Mouse (Mus musculus) E14TG2a.4 (cell line): ENCODE data around the gene Mmgt2.

Experiments
- H3K27me3 ChIP-seq: 2 replicates; pipeline ENCODE4 v1.6.1; 2014; ENCODE audit warnings: low read length, control low read depth; ENCODE audit not compliant: insufficient read depth
- H3K36me3 ChIP-seq: 2 replicates; pipeline ENCODE4 v1.6.1; 2014; ENCODE audit warnings: low read length, control low read depth; ENCODE audit not compliant: insufficient read depth
- H3K4me1 ChIP-seq: replicated peaks from 2 replicates; pipeline ENCODE4 v1.6.1; 2014; ENCODE audit warnings: low read depth, low read length, control low read depth
- H3K4me3 ChIP-seq: replicated peaks from 2 replicates; pipeline ENCODE4 v1.5.1; 2014; ENCODE audit warnings: mild to moderate bottlenecking, low read length
- H3K9me3 ChIP-seq: 2 replicates; pipeline ENCODE4 v1.6.1; 2014; ENCODE audit warnings: low read length, control low read depth
- CTCF ChIP-seq: conservative IDR thresholded peaks from 2 replicates; pipeline ENCODE4 v1.5.1; 2014; ENCODE audit warnings: low read length
- NANOG ChIP-seq: IDR thresholded peaks from 2 replicates; pipeline ENCODE4 v1.6.1; 2014; ENCODE audit warnings: borderline replicate concordance, low read length, mixed read lengths
- POU5F1 ChIP-seq: IDR thresholded peaks from 2 replicates; pipeline ENCODE4 v1.6.1; 2014; ENCODE audit warnings: low read length, borderline replicate concordance

Mmgt2 gene

DNA sequence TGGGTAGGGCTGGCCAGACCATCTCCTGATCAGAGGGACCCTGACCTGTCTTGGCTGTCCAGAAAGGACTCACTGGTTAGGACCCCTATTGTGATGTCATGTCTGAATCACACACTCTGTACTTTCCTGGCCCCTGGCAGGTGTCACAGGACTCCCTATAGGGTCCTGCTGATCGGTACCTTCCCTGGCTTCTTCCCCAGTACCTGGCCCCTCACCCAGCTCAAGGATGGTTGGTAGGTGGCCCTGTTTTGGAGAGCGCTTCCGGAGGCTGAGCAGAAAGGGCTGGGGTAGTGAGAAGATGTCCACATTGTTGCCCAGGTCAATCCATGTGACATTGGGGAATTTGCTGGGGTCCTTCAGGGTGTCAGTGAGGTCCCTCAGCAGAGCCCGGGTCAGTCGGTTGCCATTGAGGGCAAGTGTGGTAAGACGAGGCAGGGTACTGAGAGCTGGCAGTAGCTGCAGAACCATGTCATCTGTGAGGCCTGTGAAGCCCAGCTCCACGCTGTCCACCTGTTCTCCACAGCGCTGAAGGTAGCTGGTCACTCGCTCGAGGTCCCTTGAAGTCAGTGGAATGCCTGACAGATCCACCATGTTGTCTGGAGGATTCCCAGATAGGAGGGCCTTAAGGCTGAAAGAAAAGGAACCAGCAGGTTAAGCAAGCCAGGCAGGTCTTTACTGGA lies 42.7 kb upstream of the Mmgt2 start:
- Histone ChIP-seq H3K27me3 (no peaks in the 10 kb centered on the region), H3K4me1 (peaks cover 48% of the 10 kb centered on the region), H3K9me3 (no peaks in the 10 kb centered on the region), H3K4me3 (peak overlapping the region; percentile 87), H3K36me3 (peaks cover 68% of the 10 kb centered on the region)
- TF ChIP-seq POU5F1 (no peak), NANOG (no peak), CTCF (no peak)

DNA sequence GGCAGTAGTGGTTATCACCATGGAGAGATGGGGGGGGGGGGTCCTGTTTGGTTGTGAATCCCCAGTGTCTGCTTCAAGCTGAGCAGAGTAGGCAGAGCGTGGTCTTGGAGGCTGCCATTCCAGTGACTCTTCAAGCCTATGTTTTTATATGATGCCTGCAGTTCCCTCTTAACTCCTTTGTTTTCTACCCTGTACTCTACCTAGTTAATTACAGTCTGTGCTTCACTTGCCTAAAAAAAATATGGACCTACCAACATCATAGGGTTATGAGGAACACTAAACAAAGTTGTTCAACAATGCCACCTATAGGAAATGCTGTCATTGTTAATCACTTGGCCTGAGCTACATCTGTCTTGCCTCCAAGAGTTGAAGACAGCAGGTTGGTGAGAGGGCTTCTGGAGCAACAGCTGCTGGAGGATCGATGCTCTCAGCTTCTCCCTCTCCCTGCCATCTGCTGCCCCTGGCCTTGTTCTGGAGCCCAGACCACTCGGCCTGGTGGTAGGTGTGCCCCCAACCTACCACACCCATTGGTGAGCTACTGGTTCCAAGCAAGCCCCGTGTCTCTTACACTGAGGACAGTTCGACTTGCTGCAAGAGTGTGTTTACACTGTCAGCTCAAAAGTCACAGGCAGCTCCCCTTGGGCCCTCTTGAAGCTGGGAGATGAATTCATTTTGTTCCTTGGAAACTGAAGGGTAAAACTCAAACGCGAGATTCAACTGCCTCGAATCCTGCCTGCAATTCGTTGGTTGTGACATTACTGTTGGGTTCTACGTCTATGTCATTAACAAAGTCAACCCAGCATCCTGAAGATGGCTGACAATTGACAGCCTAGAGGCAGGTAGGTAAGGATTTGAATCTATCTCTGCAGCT lies 41.9 kb upstream of the Mmgt2 start:
- Histone ChIP-seq H3K9me3 (no peaks in the 10 kb centered on the region), H3K4me1 (peaks cover 43% of the 10 kb centered on the region)
- TF ChIP-seq NANOG, result no peak
- no peak for TF ChIP-seq POU5F1
- TF ChIP-seq CTCF, result no peak

DNA sequence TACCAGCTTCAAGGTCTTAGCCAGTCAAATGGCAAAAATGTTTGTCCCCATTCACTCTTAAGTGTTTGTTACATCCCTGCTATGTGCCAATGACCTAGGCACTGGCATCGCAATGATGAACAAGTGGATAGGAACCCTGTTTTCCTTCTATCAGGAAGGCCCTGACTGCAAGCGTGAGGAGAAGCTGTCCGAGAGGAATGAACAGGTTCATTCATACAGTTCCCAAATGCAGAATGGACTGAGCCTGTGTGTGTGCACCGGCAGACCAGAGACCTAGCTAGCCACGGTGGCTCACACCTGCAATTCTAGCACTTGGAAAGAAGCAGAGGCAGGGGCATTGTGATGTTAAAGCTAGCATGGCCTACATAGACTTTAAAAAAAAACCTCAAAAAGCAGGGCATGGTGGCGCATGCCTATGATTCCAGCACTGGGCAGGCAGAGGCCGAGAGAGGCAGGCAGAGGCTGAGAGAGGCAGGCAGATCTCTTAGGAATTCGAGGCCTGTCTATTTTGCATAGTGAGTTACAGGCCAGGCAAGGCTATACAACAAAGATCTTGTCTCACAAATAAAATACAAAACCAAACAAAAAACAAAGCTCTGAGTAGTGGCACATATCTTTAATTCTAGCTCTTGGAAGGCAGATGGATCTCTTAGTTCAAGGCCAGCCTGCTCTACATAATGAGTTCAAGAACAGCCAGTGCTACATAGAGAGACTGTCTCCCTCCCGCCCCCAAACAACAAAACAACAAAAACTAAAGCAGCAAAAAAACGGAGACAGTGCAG lies 41.1 kb upstream of the Mmgt2 start:
- TF ChIP-seq POU5F1, result no peak
- TF ChIP-seq CTCF, result no peak
- no peak for TF ChIP-seq NANOG
- H3K9me3 ChIP-seq, result no peaks in the 10 kb centered on the region

More for the DNA sequence above, 41.9 kb upstream of the Mmgt2 start:
- Histone ChIP-seq H3K4me3 (no peak overlapping the region), H3K27me3 (no peaks in the 10 kb centered on the region), H3K36me3 (peaks cover 68% of the 10 kb centered on the region)

DNA sequence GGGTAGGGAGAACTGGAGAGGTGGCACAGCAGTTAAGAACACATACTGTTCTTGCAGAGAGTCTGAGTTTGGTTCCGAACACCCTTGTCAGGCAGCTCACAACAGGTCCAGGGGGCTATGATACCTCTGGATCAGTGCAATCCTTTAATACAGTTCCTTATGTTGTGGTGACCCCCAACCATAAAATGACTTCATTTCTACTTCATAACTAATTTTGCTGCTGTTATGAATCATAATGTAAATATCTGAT lies 40.6 kb upstream of the Mmgt2 start:
- H3K4me3 ChIP-seq, result no peak overlapping the region
- no peaks in the 10 kb centered on the region for H3K9me3 ChIP-seq
- TF ChIP-seq CTCF, result no peak
- no peak for TF ChIP-seq NANOG
- no peaks in the 10 kb centered on the region for H3K27me3 ChIP-seq
- H3K4me1 ChIP-seq, result peaks cover 38% of the 10 kb centered on the region
- H3K36me3 ChIP-seq, result peaks cover 71% of the 10 kb centered on the region

More for the DNA sequence above, 41.1 kb upstream of the Mmgt2 start:
- peaks cover 37% of the 10 kb centered on the region for H3K4me1 ChIP-seq
- H3K27me3 ChIP-seq, result no peaks in the 10 kb centered on the region
- no peak overlapping the region for H3K4me3 ChIP-seq
- H3K36me3 ChIP-seq, result peaks cover 71% of the 10 kb centered on the region

DNA sequence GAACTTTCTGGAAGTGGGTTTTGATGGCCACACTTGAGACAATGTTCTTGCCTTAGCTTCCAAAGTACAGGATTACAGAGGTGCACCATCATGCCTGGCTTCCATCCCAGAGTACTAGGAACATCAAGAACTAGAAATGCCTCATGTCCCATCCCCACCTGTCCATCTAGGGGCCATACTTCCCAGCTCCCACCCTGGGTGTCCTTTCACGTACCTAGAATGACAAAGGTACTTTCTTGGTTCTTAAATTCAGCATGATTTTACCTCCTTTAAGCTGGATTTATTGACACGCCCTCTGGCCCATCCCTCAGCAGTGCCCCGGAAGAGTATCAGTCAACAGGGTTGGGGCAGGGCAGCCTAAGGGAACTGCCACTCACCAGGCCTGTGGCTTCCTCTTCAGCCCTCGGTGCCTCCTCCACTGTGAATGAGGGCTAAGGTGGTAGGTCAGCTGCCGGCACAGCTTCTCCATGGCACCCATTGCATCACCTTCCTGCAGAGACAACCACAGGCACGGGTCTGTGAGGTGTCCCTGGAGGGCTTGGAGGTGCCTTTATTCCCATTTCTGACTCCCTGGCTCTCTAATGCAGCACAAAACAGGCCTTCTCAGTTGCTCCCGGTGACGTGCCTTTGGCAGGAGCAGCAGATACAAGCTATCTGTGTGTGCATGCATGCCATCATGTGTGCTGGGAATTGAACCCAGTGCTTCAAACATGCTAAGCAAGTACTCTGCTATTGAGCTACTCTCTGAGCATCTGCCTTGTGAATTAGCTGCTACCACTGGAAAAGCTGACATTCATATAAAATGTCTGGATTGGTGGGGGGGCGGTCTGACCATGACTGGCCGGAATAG lies 39.4 kb upstream of the Mmgt2 start:
- TF ChIP-seq NANOG (no peak), POU5F1 (no peak), CTCF (no peak)

DNA sequence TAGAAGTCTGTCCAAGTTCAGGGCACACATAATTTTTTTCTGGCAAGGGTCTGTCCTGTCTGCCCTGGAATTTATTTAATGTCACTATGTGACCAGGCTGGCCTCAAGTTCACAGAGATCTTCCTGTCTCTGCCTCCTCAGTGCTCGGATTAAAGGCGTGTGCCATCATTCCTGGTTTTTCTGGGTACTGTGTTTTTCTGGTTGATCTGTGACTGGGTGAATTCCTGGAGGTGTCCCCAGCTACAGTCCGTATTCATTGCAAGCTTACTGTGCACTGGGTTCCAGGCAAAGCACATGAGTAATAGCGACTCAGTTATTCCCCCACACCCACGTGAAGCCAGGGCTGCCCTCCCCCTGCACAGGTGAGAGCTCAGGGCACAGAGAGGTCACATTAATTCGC lies 38.2 kb upstream of the Mmgt2 start:
- TF ChIP-seq CTCF (no peak), POU5F1 (no peak), NANOG (no peak)
- Histone ChIP-seq H3K4me3 (no peak overlapping the region), H3K27me3 (no peaks in the 10 kb centered on the region), H3K9me3 (no peaks in the 10 kb centered on the region), H3K4me1 (peaks cover 49% of the 10 kb centered on the region), H3K36me3 (peaks cover 46% of the 10 kb centered on the region)

More for the DNA sequence above, 39.4 kb upstream of the Mmgt2 start:
- Histone ChIP-seq H3K27me3 (no peaks in the 10 kb centered on the region), H3K4me1 (peaks cover 47% of the 10 kb centered on the region), H3K4me3 (no peak overlapping the region), H3K36me3 (peaks cover 59% of the 10 kb centered on the region), H3K9me3 (no peaks in the 10 kb centered on the region)

DNA sequence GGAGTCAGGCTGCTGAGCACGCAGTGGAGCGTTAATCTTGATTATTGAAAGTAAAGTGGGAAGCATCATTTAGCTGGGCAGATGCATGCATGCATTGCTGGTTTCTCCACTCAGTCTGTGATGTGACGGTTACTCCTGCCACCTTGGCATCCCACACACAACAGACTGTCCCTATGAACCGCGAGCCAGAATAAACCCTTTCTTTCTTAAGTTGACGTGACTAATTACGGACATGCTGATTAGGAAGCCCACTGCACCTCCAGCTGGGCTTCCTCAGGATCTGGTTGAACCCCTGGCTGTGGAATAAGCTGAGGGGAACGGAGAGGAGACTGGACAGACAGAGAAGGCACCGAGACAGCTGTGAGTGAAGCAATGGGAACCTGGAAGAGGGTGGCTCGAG lies 35.9 kb upstream of the Mmgt2 start:
- no peaks in the 10 kb centered on the region for H3K9me3 ChIP-seq
- H3K4me3 ChIP-seq, result no peak overlapping the region
- H3K36me3 ChIP-seq, result peaks cover 26% of the 10 kb centered on the region
- no peak for TF ChIP-seq POU5F1
- peaks cover 31% of the 10 kb centered on the region for H3K4me1 ChIP-seq
- no peaks in the 10 kb centered on the region for H3K27me3 ChIP-seq

DNA sequence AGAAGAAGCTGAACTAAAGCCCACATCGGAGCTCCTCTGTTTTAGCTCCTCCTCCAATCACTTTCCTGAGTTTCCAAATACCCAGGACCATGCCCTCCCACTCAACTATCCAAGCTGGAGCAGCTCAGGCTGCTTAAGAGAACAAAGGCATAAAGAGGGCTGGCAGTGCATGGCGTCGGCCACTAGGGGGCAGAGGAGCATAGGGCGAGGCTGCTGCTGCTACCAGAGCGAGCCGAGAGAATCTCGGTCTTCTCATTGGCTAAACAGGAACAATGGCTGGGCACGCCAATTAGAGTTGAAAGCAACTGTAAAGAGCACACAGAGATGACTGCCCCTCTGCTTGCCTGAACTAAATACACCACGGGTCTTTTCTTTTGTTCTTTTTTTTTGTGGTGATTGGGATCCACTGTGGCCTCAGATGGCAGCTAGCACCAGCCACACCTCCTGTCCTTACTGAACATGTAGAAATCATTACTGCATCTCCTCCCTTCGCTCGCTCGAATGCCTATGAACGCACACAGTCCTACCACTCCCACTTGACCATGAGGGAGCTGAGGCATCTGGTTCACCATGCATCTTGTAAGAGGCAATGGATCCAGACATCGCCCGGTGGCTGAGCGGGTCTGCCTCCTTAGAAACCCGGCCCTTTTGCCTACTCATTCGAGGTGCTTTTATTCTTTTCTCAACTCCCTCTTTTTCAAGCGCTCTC lies 34.7 kb upstream of the Mmgt2 start:
- H3K4me1 ChIP-seq, result peaks cover 27% of the 10 kb centered on the region
- no peaks in the 10 kb centered on the region for H3K27me3 ChIP-seq
- H3K9me3 ChIP-seq, result no peaks in the 10 kb centered on the region
- TF ChIP-seq POU5F1, result no peak
- TF ChIP-seq CTCF, result peak; percentile 98
- no peak for TF ChIP-seq NANOG
- H3K4me3 ChIP-seq, result peak overlapping the region; percentile 63
- H3K36me3 ChIP-seq, result peaks cover 16% of the 10 kb centered on the region
